Mouse (Mus musculus) ES-E14 (cell line): ENCODE measurements around the gene Acss2. TPM values are rescaled to one million over a fixed set of nuclear protein-coding genes. Genes with fewer than 3 reads are reported as not detected.

Experiments used
- DNase-seq: peaks from one replicate; pipeline ENCODE4 v3.0.0-alpha.2; 2013; ENCODE audit warnings: low read depth, low spot score
- H3K27ac ChIP-seq: 2 replicates; pipeline ENCODE4 v1.5.1; 2012; ENCODE audit warnings: low read depth, mild to moderate bottlenecking, low read length, moderate library complexity, mixed read lengths; ENCODE audit not compliant: poor library complexity, insufficient read depth, severe bottlenecking
- H3K36me3 ChIP-seq: 2 replicates; pipeline ENCODE4 v1.6.1; 2012; ENCODE audit warnings: mild to moderate bottlenecking, low read length, moderate library complexity, mixed read lengths; ENCODE audit not compliant: control insufficient read depth, poor library complexity, insufficient read depth, severe bottlenecking
- H3K4me1 ChIP-seq, 2 experiments: fragments of 150-350 bp in 1 of 2; sonication (generic) in 1 of 2; 2 replicates each; pipeline ENCODE4 v1.6.1; 2012; ENCODE audit warnings: low read length in 2 of 2, mild to moderate bottlenecking in 1 of 2, mixed read lengths in 1 of 2; ENCODE audit not compliant: control insufficient read depth in 2 of 2, insufficient read depth in 2 of 2, poor library complexity in 1 of 2
- H3K4me3 ChIP-seq, 2 experiments: fragments of 150-350 bp in 1 of 2; sonication (generic) in 1 of 2; 2 replicates each; pipeline ENCODE4 v1.5.1; 2012; ENCODE audit warnings: low read length in 2 of 2, low read depth in 1 of 2, mild to moderate bottlenecking in 1 of 2, mixed read lengths in 1 of 2; ENCODE audit not compliant: insufficient read depth in 1 of 2, poor library complexity in 1 of 2, severe bottlenecking in 1 of 2
- H3K9ac ChIP-seq: 2 replicates; pipeline ENCODE4 v1.6.1; 2012; ENCODE audit warnings: low read depth, mild to moderate bottlenecking, low read length, mixed read lengths; ENCODE audit not compliant: poor library complexity, insufficient read depth, severe bottlenecking
- H3K9me3 ChIP-seq: fragments of 150-350 bp; sonication (generic); 2 replicates; pipeline ENCODE4 v1.6.1; 2012; ENCODE audit warnings: low read depth, mild to moderate bottlenecking, low read length; ENCODE audit not compliant: control insufficient read depth, insufficient read depth
- CHD2 ChIP-seq: IDR thresholded peaks from 2 replicates; pipeline ENCODE4 v1.6.1; 2014; ENCODE audit warnings: mild to moderate bottlenecking, low read depth, low read length, inconsistent platforms
- HCFC1 ChIP-seq: IDR thresholded peaks from 2 replicates; pipeline ENCODE4 v1.6.1; 2012; ENCODE audit warnings: low read length, inconsistent platforms, borderline replicate concordance; ENCODE audit not compliant: insufficient read depth
- MAFK ChIP-seq: IDR thresholded peaks from 2 replicates; pipeline ENCODE4 v1.6.1; 2014; ENCODE audit warnings: mild to moderate bottlenecking, low read depth, low read length, inconsistent platforms; ENCODE audit not compliant: insufficient read depth
- ZC3H11A ChIP-seq: IDR thresholded peaks from 2 replicates; pipeline ENCODE4 v1.6.1; 2012; ENCODE audit warnings: low read depth, mild to moderate bottlenecking, inconsistent platforms, low read length, borderline replicate concordance
- ZNF384 ChIP-seq: IDR thresholded peaks from 2 replicates; pipeline ENCODE4 v1.6.1; 2012; ENCODE audit warnings: low read depth, low read length, inconsistent platforms
- in situ Hi-C, 2 experiments: fragments of 600-800 bp; cut with MboI; formaldehyde crosslinking; loops; one replicate each; pipeline ENCODE4 v1.15.1; 2025; ENCODE audit warnings: low sequenced_read_pairs in 2 of 2, inconsistent platforms in 1 of 2; ENCODE audit not compliant: unreplicated experiment in 2 of 2
- total RNA-seq: library from RNA; depleted of rRNA; stranded (reverse); fragments of 300-350 nt; gene quantifications from 2 replicates; pipeline ENCODE4 v1.2.3, GENCODE M21; 2012

Gene Acss2
- total RNA-seq, 1 experiment = 5.3 TPM

- DNase-seq = no peak
- Histone ChIP-seq H3K36me3 (no peaks in the 10 kb centered on the region), H3K4me3 (no peak overlapping the region), H3K9ac (no peak overlapping the region), H3K27ac (no peak overlapping the region), H3K9me3 (no peaks in the 10 kb centered on the region), H3K4me1 (no peaks in the 10 kb centered on the region)
- TF ChIP-seq MAFK (no peak), ZC3H11A (no peak), CHD2 (no peak)
- in situ Hi-C loops = no loop called here
Observed at GRCm38 (mm10) chr2:155546955-155547354, 29.2 kb downstream of the Acss2 start.

DNA sequence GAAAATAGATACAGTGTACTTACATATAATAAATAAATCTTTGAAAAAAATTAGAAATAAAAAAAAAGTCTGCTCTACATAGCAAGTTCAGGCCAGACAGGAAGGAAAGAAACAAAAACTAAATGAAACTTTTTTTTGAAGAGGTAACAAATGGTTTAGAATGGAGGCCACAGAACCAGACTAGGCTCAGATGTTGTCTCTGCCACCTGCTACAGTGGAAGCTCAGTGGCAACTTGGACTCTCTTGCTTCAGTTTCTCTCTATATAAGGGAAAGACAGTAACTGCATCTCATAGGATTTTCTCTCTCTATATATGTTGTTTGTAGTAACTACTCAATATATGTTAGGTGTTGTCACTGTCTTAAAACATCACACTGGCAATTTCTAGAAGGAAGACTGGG is 34.6 kb downstream of the Acss2 start:
- Histone ChIP-seq H3K4me1 (peaks cover 2% of the 10 kb centered on the region in 2 experiments; a peak in 1 of 4 replicates), H3K4me3 (no peak overlapping the region), H3K36me3 (no peaks in the 10 kb centered on the region), H3K9ac (no peak overlapping the region), H3K9me3 (no peaks in the 10 kb centered on the region), H3K27ac (no peak overlapping the region)
- TF ChIP-seq CHD2 (no peak), ZC3H11A (no peak), MAFK (no peak), ZNF384 (no peak), HCFC1 (no peak)
- in situ Hi-C loops = no loop called here
- no peak for DNase-seq

- in situ Hi-C loops = no loop called here
- no peaks in the 10 kb centered on the region for H3K36me3 ChIP-seq
- no peak overlapping the region for H3K4me3 ChIP-seq
- H3K9me3 ChIP-seq = no peaks in the 10 kb centered on the region
- H3K9ac ChIP-seq = no peak overlapping the region
- H3K4me1 ChIP-seq = peaks cover 2% of the 10 kb centered on the region in 2 experiments; a peak in 1 of 4 replicates
- no peak overlapping the region for H3K27ac ChIP-seq
- no peak for DNase-seq
- TF ChIP-seq MAFK = no peak
- TF ChIP-seq CHD2 = no peak
- TF ChIP-seq HCFC1 = no peak
- no peak for TF ChIP-seq ZNF384
- no peak for TF ChIP-seq ZC3H11A
Observed at GRCm38 (mm10) chr2:155552949-155553354, 35.2 kb downstream of the Acss2 start.

DNA sequence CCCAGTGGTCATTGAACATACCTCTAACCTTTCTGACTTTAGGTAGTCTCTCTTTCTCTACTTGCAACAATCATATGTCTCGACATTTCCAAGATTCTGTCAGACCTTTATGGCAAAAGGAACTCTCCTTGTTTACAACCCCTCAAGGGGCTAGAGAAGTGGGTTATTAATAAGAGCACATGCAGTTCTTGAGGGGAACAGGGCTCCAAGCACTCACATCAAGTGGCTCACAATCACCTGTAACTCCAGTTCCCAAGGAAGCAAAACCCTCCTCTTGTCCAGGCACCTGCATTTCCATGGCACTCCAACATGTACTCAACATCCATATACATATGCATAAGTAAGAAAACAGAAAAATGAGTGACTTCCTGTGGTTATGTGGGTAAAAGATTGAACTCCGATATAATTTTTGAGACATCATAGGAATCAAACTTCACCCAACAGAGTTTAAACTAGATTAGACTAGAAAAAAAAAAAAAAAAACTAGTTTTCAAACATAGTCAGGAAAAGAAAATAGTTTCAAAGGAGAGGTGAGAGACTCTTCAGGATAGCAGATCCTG is 36.8 kb downstream of the Acss2 start:
- Histone ChIP-seq H3K36me3 (no peaks in the 10 kb centered on the region), H3K9me3 (no peaks in the 10 kb centered on the region), H3K27ac (no peak overlapping the region), H3K4me3 (no peak overlapping the region), H3K9ac (no peak overlapping the region), H3K4me1 (peaks cover 2% of the 10 kb centered on the region in 2 experiments; a peak in 1 of 4 replicates)
- DNase-seq = no peak
- TF ChIP-seq ZNF384 (no peak), CHD2 (no peak), ZC3H11A (no peak), MAFK (no peak)
- in situ Hi-C loops = no loop called here

GRCm38 (mm10) chr2:155562209-155562608 is 44.5 kb downstream of the Acss2 start:
- H3K9ac ChIP-seq = no peak overlapping the region
- in situ Hi-C loops = no loop called here
- peaks cover 5% of the 10 kb centered on the region; the same call in 1 of the 2 replicates for H3K36me3 ChIP-seq
- DNase-seq = no peak
- no peak overlapping the region for H3K4me3 ChIP-seq
- H3K4me1 ChIP-seq = peaks cover 0 to 8% of the 10 kb centered on the region in 2 experiments; a peak in 1 of 4 replicates
- H3K9me3 ChIP-seq = no peaks in the 10 kb centered on the region
- TF ChIP-seq ZNF384 = no peak
- TF ChIP-seq ZC3H11A = no peak
- no peak for TF ChIP-seq MAFK
- no peak for TF ChIP-seq CHD2
- TF ChIP-seq HCFC1 = no peak
- no peak overlapping the region for H3K27ac ChIP-seq
